Mouse (Mus musculus): ENCODE measurements around the gene Prg4.

- TF ChIP-seq CTCF (IDR thresholded peaks at IDR 0.05; ENCODE audit: low read depth) (no peak), EP300 (optimal IDR thresholded peaks at IDR 0.05) (no peak)
Observed at GRCm38 (mm10) chr1:150505794-150506193, 39.8 kb upstream of the Prg4 start.

Data from stomach, postnatal 0 days (tissue).